Mouse (Mus musculus): ENCODE results near the gene Pkn1.

Gene Pkn1

DNA sequence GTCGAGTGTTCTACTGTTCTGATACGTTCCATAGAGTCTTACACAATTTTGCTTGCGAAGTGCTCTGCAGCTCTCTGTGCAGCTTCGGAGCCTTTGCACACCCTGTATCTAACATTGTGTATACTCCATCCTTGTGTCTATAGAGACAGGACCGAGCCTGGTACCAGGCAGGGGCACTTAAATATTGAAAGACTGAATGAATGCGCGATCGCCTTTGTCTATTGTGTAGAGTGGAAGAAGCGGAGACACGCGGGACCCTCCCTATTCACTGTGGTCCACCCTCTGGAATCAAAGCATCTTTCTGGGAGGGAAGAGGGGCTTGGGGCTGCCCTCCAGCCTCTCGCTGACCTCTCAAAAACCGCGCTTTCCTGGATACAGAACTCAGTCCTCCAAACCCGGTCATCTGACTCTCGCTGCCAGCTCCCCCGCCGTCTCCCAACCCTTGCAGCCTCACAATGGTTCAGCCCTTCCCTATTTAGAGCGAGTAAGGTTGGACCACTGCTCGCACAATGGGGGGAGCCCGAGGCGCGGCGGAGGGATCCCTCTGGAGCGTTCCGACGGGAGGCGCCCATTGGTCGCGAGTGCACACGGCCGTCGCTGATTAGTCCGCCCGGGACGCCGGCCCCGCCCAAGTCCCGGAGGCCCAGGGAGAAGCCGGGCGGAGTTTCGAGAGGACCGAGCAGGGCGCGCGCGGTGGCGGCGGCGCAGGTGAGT, 46.8 kb downstream of the Pkn1 start, which contains the start of gene Gipc1:
Gene Gipc1 (plus strand): TSS at position 648 of the 714 bp plus-strand sequence.
- DNase-seq: peak; percentile 99

DNA sequence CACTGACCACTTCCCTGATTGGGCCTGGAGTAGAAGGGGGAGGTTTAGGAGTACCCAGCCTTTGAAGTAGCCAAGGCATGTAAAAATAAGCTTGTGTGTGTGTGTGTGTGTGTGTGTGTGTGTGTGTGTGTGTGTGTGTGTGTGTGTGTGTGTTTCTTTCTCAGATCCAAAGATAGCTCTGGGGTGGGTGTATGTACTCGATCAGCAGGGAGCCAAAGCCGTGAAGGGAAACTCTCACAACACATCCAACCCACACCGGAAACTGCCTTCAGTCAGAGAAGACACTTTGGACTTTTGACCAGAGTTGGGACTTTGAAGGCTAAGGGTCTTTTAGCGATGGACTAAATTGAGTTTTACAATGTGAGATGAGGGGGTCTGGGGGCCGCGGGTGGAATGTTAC, 49.3 kb downstream of the Pkn1 start:
- DNase-seq: no peak

DNA sequence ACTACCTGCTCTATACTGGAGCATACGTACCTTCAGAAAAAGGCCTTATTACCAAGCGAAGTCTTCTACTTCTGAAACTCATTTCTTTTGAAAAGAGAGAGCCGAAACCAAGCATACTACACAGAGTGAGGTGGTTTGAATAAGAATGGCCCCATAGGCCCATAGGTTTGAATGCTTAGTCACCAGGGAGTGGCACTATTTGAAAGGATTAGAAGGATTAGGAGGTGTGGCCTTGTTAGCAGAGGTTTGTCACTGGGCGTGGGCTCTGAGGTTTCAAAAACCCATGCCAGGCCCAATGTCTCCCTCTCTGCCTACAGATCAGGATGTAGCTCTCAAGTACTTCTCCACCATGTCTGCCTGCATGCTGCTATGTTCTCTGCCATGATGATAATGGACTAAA, 50.9 kb downstream of the Pkn1 start:
- no peak for DNase-seq

DNA sequence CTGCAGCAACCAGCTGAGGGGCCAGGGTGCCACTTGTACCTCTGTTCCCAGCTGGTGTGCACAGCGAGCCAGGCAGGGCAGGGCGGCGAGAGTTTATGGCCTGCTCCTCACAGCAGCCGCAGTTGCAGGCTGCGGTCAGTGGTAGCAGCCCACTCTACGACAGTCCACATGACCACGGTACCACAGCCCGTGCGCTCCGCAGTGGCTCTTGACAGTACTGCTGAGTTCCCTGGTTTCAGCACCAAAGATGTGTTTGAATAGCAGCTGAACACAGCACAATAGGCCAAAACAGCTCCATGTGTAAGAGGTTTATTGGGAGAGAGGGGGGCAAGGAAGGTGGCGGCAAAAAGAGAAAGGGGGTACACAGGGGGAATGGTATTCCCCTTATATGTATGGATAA, 51.5 kb downstream of the Pkn1 start:
- no peak for DNase-seq

DNA sequence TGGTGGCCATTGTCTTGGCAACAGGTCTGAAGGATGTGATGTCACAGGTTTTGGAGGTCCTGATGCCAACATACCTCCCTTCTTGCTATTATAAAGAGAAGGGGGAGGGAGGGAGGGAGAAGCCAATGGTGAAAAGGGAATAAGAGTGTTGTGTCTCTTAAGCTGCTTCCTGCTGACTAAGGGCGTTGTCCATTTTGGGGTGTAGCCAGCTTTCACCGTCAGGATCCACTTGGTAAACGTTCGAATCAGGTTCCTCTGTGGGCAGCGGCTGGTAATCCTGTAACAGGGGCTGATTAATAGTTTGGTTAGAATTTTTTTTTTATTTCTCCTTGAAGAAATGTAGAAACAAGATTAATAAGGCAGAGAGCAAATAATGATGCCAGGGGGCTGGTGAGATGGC, 59.3 kb downstream of the Pkn1 start:
- DNase-seq: no peak

DNA sequence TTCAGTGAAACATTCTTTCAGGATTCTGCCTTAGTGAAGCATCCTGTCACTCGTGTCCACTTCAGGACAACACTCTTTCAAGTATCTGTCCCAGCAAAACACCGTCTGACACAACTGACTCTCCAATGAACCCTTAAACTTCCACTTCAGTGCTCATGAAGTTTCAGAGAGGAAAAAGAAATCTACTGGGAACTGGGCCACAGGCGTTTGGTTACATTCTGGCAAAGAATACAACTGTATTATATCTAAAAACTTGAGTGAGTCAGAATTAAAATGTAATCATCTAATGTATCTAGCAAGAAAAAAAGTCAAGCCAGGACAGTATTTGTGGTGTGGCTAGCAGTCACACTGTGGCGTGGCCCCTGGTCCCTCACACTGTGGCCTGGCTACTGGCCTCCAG, 60.1 kb downstream of the Pkn1 start:
- no peak for DNase-seq

DNA sequence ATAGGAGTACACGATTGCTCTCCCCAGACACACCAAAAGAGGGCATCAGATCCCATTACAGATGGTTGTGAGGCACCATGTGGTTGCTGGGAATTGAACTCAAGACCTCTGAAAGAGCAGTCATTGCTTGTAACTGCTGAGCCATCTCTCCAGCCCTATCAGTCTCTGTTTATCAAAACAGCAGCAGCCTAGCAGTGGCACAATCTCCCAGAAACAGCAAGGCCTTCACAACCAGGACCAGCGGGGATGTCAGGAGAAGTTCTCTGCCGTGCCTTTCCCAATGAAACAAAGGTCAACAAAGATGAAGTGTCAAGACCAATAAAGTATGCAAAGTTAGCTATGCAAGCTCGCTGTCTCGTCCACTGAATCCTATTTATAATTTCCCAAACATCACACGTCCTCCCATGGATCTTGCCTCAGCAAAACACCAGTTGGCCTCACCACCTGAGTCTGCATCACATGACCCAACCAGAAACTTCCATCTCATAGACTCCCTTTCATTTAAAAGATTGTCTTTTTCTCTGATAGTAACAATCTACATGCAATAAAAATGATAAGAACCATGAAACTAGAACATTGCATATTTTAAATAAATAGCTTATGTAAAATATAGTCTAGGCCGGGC, 66.8 kb downstream of the Pkn1 start:
- DNase-seq: no peak

DNA sequence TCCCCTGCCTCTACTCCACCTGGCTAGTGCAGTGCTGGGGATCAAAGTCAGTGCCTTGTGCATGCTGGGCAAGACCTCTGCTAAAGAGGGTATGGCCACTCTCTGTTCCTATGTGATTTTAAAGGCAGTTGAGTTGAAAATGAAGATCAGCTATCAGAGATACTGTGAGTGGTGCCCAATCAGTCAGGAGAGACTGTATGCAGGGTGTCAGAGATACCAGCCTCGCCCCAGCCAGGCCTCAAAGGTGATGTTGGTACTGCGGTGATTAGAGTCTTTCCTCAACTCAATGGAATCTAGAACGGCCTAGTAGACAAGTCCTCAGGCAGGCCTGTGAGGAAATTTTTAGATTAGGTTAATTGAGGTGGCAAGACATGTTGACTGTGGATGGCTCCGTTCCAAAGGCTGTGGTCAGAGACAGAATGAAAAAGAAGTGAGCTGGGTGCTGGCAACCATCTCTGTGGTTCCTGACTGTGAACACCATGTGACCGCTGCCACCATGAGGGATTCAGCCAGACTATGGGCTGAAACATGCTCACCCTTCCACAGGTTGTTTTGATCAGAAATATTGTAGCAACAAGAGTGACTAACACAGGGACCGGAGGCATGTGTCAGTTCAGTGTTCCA, 73.2 kb downstream of the Pkn1 start:
- no peak for DNase-seq

DNA sequence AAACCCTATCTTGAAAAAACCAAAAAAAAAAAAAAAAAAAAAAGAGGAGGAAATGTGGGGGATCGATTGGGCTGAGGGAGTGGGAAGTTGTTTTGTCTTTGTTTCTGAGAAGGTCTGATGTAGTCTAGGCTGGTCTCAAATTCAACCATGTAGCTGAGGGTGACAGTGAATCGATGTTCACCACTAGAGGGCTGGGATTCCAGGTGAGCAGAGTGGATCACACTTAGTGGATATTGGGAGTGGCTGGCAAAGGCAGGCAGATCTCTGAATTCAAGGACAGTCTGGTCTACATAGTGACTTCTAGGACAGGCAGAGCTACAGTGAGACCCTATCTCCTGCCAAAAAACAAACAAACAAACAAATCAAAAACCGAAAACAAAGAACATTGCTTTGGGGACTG, 74.2 kb downstream of the Pkn1 start:
- DNase-seq: peak; percentile 49

DNA sequence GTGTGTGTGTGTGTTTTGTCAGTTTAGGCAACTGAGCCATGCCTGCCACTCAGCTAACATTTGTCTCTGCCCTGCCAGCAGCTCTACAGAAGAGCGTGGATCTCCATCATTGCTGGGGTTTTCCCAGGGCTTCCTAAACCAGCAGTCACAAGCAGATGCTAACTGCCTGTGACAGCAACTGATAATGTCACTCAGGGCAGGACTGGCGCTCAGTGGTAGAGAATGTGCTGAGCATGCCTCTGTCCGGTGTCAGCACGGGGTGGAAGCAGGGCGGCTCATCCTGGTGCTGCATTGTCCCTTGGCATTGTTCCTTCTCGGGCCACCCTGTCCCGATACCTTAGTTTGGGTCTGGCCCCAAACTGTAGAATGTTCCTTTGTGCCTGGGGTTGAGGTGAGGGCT, 75.4 kb downstream of the Pkn1 start:
- DNase-seq: no peak

DNA sequence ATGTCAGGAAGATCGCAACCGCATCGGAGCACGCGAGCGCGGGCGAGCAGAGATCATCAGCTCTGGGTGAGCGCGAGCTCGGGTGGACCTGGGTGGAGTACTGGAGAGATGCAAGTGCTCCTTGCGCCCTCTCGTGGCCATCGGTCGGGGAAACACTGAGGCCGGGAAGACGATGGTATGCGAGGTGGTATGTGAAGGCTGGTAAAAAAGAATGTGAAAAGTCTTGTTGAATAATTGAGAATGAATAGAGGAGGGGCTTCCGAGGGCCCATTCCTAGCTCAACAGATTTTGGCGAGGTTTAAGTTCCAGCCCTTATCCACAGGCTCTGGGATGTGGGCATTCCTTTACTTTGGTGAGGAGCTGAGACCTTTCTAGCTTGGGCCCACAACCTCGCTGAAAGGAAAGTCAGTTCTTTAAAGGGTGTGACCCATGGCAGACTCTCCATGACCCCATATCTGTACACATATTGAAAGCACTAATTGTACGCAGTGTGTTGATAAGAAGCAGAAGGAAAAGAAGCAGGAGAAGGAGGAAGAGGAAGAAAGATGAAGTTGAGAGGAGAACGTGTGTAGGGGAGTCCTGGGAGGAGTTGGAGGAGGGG, 76.5 kb downstream of the Pkn1 start:
- DNase-seq: peak; percentile 89

DNA sequence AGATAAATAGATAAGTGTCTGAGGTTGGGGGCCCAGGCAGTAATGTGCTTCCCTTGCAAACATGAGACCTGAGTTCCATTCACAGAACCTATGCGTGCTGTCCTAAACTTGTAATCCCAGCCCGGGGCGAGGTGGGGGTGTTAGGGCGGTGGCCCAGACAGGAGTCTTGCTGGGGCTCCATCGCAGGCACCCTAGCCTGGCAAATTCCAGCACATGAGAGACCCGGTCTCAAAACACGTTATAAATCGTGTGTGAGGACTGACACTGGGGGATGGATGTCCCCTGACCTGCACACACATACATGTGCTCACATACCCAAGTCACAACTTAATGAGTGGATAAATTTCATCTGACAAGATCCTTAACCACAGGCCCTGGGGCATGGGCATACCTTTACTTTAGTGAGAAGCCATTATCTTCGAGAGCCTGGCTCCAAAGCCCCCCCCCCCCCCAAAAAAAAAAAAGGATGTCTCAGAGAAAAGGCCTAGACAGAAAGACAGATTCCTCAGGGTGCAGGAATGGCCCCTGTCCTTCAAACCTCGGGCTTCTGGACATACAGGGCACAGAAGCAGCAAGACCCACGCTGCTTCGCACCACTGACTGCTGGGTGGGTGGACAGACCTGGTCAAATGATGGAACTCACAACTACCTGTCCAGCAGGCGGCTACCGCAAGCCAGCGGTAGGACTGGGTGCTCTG, 77.1 kb downstream of the Pkn1 start:
- DNase-seq: no peak

DNA sequence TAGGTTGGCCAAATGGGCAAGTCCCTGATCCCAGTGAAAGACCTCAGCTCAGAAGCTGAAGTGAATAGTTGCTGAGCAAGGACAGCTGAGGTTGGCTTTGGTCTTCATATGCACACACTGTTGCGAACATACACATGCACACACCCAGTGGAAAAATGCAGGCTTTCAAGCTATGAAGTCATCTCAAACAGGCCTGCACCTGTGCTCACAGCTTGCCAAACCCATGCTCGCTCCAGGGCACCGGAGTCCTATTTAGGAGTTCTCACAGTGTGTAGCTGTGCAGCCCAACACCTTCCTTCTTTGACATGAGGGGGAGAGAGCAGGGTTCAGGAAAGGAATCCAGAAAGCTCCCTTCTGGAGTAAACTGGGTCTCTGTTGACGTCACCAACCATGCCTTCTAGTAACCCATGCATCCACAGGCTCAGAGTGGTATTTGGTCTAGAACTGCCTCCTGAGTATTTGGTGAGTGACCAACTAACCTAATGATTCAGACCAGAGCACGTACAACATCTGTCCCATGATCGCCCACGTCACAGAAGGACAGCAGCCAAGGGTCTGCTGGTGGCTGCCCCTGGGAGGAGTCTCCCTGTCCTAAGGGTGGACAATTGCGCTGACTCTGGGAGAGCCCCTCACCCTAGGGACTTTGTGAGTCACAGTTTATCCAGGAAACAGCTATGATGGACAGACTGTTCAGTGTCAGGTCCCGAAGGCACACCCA, 79.3 kb downstream of the Pkn1 start:
- no peak for DNase-seq

DNA sequence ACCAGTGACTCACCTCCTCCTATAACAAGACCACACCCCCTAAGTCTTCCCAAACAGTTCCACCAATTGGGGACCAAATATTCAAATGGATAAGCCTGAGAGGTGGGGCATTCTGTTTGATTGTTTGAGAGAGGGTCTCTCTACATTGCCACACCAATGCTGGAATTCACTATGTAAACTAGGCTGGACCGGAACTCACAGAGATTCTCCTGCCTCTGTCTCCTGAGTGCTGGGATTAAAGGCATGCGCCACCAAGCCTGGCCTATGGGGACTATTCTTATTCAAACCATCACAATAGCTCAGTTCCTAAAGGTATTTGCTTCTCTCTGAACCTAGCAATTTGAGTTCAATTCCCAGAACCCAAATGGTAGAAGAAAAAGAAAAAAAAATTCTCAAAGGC, 80.4 kb downstream of the Pkn1 start:
- DNase-seq: no peak

DNA sequence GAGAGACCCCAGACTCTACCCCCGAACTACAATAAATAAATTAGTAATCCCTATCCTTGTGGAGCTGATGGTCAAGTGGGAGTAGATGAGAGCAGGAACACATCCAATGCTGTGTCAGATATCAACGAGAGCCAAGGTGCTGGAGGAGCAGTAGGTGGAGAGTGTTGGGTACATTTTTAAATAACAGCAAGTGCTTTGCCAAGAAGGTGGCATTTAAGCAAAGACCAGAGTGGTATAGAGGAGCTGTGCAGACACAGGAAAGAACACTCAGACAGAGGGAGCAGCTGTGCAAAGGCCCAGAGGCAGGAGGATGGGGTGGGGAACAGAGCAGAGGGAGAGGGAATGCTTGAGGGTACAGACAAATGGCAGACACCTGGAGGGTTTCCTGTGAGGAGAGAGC, 81.9 kb downstream of the Pkn1 start:
- DNase-seq: no peak

DNA sequence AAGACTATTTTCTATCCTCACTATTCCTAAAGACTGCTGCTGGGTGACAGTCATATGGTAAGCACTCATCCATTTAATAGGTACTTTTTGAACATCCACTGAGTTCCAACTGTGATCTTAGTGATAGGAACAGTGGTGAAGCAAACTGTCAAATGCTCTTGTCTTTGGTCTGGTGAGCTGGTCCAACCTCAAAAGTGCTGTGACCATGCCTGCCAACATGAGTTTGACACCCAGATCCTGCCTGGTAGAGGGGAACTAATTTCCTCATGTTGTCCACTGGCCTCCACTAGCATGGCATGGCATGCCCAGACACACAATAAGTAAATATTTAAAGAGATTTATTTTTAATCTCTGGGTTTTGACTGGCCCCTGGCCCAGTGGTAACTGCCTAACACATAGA, 82.4 kb downstream of the Pkn1 start:
- DNase-seq: no peak

All from embryo, embryonic 11 days (tissue).